Mouse (Mus musculus) urinary bladder, adult 2 months (tissue): ENCODE data around the gene Usp10. TPM values are rescaled to one million over a fixed set of nuclear protein-coding genes. Genes with fewer than 3 reads are reported as not detected.

ENCODE experiments used
- DNase-seq: peaks from one replicate; pipeline ENCODE4 v3.0.0; 2022; ENCODE audit warnings: low spot score
- polyA plus RNA-seq: library from polyadenylated mRNA; depleted of rRNA; stranded (reverse); fragments of >200 nt; gene quantifications from 2 replicates; pipeline ENCODE4 v1.2.3, GENCODE M21; 2012; rRNA removed

The Usp10 gene
- polyA plus RNA-seq, result 56.0 and 86.9 TPM in 2 replicates

DNA sequence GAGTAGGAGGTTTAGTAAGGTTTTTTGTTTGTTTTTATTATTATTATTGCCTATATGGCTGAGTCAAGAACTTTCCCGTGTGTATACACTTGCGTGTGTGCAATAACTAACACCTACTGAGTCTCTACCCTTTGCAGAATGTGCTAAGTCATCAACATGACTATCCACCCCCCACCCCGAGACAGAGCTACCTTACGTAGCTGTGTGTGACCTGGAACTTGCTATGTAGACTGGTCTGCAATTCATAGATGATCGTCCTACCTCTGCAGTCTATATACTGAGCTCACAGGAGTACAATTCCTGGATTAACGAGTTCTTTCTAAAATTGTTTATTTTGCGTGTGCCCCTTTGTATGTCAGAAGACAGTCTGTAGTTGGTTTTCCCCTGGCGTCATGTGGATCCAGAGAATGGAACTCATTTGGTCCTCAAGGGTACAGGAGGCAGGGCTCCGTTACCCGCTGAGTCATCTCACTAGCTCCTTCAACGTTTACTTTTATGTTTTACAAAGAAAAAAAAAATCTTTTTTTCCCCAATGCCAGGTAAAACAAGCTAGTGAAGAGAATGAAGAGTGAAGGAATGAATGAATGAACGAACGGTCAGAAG is at the start of gene Usp10:
Gene Usp10 (plus strand): TSS at position 417 of the 603 bp plus-strand sequence.
- no peak for DNase-seq

DNA sequence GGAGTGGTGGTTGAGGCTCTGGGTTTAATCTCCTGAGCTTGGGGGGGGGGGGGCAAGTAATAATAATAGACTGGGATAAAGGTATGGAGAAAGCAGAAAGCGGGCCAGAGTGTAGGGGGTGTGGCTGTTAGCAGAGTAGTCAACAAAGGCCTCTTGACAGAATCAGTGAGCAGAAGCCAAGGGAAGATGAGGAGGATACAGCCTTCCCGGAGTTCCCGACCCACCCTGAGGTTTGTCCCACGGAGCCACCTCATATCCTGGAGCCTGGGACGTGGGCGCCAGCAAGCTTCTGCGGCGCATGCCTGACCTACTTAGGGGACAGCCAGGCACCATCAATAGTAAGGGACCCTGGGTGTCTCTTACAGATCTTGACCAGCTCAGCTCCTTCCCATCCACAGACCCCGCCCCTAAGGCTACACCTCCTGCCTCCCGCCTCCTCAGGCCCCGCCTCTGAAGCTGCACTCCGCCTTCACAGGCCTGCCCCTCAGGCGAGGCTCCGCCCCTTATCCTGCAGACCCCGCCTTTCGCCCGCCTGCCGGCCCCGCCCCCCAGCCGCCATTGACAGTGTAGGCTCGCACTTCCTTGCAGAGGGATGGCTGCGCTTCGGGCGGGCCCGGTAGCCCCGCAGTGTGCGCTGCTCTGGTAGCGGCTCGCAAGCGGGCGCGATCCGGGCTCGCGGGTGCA is 48.3 kb upstream of the Usp10 start, which contains the start of gene Klhl36:
Gene Klhl36 (plus strand): TSS at position 561 of the 684 bp plus-strand sequence.
- DNase-seq, result peak; percentile 89

DNA sequence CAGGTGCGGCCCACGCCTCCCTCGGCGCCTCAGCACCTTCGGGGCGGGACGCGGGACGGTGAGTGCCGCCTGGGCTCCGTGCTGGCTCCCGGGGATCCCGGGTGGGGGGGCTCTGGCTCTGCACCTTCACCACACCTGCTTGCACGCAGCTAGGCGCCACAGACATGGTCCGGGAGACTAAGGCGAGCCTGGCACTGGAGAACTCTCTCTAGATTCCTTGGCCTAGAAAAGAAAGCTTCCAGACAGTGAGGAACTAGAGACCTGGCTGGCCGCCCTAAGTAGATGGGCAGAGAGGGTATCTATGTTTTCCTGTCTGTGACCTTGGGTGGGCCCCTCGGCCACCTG is 47.8 kb upstream of the Usp10 start:
- DNase-seq, result no peak

DNA sequence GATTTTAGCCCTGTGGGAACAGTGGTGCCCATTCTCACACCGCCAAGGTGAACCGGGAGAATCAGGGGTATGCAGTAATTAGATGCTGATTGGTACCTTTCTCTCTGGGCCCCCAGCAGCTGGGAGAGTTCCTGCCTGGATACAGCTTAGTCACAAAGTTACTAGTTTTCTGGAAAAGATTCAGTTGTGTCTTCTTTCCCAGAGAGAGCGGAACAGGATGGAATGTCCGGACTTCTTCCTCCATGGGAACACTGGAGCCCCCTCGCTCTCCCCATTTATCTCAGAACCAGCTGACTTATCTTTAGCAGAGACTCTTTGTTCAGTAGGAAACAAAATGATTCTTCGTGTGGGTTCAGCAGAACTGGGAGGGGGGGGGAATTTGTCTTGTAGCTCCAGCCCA is 47.4 kb upstream of the Usp10 start:
- DNase-seq, result no peak

DNA sequence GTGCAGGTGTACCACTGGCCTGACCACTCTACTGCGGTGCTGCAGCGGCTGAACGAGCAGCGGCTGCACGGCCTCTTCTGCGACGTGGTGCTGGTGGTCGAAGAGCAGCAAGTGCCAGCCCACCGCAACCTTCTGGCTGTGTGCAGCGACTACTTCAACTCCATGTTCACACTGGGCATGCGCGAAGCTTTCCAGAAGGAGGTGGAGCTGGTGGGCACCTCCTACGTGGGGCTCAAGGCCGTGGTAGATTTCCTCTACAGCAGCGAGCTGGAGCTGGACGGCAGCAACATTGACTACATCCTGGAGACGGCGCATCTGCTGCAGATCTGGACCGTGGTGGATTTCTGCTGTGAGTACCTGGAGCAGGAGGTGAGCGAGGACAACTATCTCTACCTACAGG is 40.5 kb upstream of the Usp10 start:
- DNase-seq, result no peak

DNA sequence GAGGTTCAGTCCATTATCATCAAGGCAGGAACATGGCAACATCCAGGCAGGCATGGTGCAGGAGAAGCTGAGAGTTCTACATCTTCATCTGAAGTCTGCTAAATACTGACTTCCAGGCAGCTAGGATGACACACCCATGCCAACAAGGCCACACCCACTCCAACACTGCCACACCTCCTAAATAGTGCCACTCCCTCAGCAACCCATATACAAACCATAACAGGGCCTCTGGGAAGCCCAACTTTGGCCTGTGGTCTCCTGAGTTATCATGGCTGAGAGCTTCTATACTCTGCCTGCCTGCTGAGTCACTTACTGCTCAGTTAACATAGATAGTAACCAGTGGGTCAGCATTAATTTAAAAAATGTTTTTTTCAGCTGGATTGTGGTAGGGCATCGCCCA is 37.0 kb upstream of the Usp10 start:
- DNase-seq, result no peak

DNA sequence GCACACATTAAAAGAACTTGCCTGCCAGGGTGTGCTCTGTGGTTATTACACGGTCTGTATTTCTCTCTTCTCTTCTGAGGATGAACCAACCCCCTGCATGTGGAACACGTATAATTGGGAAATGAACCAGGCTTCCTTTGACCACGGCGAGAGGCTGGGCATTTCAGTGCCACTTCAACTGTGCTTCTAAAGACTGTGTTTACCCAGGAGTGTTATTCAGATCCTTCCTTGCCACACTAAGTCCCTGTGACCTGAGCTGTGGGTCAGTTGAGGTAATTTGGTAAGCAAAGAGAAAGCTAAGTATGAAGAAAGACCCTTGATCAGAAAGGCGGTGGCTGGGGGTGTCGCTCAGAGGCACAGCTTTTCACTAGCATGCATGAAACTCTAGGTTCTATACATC is 28.9 kb upstream of the Usp10 start:
- DNase-seq, result no peak

DNA sequence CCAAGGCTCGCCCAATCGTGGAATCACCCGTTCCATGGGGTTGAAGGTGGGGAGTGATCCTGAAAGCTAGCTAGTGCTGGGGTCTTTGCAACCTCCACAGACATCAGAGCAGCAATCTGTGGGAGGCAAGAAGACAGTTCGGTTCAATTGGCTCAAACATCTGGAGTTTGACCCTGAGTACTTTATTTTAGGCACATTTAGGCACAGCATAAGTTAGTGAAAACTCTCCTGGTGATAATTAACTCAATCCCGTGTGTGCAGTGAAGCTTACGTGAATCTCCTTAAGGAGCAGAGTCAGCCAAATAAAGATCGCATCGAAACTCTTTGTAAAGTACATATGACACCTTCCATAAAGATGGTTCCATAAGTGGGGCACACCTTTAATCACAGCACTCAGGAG is 28.2 kb upstream of the Usp10 start:
- DNase-seq, result no peak

DNA sequence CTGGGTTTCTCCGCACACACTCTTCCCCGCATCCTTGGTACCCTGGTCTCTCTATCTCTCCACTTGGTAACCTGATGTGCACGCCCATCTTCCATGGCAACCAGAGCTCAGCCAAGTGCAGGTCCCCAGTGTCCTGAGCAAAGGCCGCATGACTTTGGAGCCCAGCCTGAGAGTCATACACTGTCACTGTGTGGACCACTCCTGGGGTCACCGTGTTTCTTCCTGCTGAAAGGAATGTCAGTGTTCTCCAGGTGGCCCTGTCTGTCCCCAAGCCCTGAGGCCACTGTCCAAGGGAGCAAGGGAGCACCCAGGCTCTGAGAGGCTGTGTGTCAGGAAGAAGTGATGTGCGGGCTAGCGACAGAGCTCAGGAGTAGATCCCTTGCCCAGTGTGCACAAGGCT is 26.9 kb upstream of the Usp10 start:
- DNase-seq, result no peak

DNA sequence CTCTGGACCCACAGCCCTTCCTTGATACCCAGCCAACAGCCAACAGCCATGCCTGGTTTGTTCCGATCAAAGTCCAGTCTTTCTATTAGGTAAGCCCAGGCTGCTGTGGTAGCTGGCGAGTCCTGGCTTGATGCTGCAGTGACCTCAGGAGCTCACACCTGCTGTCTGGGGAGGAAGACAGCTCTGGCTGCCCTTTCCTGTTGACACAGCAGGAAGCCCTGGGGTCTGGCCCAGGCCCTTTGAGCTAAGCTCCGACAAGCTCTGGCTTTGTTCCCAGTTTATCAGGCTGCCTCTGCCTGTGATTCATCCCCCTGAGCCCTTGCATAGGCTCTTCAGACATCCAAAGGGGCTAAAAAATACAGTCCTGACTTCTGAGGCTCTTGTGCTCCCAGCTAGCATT is 24.5 kb upstream of the Usp10 start:
- DNase-seq, result no peak

DNA sequence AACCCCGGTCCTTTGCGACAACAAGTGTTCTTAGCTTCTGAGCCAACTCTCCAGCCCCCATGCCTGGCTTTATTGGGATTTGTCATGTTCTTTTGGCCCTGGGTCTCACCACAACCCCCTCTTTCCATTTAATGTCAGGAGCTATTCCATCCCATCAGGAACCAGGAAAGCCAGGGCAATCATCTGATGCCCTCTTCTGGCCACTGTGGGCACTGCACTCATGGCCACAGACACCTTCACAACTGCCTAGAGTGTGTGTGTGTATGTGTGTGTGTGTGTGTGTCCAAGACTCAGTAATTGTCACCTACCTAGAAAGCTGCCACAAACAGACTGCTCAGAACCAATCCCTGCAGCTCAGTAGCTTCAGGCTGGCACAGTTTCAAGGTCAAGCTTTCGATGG is 23.0 kb upstream of the Usp10 start:
- no peak for DNase-seq

DNA sequence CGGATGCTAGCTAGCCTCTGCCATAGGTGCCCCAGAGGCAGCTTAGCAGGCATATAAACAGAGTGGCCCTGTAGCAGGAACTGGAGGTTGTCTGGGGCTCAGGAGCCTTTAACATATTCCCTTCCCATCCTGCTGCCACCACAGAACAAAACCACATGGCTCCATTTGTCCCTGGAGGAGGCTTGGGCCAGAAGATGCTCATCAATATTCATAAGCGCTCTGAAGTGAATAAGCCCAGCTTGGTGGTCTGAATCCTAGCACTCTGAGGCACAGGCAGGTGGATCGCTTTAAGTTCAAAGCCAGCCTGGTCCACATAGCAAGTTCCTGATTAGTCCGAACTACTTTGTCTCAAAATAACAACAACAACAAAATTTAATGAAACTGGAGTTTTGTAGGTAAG is 22.1 kb upstream of the Usp10 start:
- DNase-seq, result no peak

DNA sequence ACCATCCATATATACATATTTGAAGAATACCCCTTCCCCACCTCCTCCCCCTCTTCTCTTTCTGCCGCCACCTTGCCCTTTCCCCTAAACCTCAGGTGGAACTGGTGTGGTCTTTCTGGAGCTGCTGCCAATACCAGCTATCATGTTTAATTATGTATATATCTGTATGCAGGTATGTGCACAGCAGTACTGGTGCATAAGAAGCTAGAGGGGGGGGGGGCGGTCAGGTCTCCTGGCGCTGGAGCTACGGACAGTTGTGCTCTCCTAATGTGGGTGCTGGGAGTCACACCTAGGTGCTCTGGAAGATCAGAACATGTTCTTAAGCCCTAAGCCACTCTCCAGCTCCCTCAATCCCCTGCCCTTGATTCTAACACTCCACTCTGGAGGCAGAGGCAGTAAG is 13.1 kb upstream of the Usp10 start:
- no peak for DNase-seq

DNA sequence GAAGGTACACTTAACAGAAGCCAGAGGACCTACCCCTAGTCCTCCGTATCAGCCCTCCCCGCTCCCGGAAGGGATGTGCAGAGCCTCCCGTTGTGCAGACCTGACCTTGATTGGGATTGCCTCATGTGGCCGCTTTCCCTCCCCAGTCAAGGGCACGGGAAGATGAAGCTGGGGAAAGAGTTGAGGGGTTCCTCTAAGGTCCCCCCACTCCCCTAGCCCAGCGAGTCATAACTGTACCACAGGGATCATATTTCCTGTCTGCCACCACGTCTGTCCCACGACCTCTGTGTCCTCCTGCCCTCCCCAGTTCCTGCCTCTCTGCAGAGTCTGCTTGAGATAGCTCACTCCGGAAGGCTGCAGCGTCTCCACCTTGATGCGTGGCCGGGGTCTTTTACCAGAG is 12.2 kb upstream of the Usp10 start:
- DNase-seq, result no peak

DNA sequence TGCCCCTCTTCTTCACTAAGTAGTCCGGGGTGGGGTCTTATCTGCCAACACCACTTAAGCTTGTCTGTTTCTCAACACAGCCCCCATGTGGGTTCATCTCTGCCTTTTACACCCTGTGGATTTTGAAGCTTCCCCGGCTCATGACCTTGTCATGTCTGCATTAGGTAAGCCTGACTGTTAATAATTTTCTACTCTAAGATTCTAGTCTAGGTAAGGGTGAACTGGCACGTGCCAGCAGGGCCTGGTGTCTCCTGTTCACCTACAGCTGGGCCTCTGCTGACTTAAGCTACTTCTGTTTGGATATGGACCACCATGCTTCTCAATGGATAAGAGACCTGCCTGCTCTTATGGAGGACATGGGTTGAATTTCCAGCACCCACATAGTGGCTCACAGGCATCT is 8.8 kb upstream of the Usp10 start:
- DNase-seq, result no peak

DNA sequence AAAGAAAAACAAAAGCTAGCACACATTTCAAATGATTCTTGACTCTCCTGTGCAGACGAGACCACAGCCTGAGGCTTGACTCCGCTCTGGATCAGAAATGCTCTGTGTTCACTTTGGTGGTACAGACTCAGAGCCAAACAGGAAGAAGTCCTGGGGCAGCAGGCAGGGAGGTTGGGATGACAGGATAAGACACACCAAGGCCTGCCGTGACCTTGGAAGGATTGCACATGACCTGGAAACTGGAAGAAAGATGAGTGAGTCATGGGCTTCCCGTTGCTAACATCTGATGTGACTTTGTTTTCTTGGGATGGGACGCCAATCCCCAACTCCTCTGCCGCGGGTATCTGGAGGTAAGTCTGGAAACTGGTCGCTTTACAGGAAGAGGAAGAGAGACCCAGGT is 8.2 kb upstream of the Usp10 start:
- no peak for DNase-seq

DNA sequence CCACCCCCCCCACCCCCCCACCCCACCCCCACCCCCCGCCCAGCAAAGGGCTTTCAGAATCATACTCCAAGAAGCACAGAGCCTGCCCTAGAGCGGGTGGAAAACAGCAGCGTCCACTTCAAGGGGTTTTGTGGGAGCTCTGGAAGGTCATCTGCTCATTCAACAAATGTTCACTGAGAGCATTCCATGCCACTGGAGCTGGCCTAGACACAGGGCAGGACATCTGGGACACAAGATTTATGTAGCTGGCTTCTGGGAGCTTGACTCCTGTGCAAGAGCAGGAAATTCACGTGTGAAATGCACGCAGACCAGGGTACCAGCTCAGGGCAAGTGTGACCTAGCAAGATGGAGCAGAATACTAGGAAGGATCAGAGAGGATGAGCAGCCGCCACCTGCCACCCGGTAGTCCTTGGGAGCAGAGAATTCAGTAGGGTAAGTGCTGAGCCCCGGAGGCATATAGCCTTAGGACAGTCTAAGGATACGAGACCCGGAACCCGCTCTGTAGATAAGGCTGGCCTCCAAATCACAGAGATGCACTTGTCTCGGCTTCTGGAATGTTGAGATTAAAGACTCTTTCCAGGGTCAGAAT is 5.7 kb upstream of the Usp10 start:
- no peak for DNase-seq

DNA sequence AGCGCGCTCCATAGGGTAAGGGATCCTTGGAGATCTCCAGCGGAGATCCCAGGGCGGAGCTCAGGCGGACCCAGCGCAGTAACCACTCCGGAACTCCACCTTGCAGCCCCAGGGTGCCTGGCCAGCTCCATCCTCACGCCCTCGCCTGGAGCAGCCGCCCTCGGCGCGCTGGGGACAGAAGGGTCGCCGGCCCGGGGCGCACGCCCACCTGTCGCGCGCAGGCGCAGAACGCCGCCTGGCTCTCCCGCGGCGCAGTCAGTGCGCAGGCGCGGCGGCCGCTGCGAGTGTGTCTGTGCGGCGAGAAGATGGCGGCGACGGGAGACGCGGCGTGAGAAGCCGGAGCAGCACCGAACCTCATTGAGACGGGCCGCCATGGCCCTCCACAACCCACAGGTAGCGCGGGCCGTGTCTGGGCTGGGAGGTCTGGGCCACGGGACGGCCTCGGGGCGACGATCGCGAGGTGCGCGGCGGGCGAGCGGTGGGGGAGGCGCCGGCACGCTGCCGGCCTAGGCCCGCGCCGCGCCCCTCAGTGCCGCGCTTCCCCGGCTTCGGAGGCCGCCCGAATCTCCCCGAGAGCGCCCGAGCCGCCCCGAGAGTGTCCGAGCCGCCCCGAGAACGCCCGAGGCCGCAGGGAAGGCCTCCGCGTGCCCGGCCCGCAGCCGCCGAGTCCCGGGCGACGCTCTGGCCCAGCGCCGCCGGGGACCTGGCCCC is 542 bp downstream of the Usp10 start, which contains the start of gene Gm20388:
Gene Gm20388 (plus strand): TSS at position 295 of the 711 bp plus-strand sequence.
- DNase-seq, result peak; percentile 92

DNA sequence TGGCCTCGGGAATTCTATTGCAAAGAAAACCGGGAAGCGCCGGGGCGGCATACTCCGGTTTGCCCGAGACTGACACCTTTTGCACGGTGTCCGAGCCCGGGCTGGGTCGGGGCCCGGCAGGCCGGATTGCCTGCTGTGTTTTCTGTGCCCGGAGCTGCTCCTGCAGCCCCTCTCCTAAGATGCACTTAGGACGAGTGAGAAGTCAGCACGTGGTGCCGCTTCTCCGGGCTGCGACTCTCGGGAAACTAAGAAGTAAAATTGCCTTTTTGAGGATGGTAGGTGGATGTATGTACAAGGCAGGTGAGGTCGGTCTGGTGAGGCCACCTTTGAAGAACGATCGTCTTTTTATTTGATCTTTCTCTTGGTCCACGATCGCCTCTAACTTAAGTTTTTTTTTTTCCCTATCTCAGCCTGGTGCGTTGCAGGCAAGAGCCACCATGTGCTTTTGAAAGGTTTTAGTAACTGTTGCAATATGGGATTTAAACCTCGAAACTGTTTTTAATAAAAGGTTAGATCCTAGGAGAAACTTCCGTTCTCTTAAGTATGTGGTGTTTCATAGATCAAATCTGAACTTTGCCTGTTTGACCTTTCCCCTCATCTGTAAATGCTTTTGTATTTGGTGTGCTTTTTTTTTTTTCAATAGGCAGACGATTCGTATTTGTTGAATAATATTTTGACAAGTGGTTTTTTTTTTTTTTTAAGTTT is 1.2 kb downstream of the Usp10 start:
- DNase-seq, result no peak

DNA sequence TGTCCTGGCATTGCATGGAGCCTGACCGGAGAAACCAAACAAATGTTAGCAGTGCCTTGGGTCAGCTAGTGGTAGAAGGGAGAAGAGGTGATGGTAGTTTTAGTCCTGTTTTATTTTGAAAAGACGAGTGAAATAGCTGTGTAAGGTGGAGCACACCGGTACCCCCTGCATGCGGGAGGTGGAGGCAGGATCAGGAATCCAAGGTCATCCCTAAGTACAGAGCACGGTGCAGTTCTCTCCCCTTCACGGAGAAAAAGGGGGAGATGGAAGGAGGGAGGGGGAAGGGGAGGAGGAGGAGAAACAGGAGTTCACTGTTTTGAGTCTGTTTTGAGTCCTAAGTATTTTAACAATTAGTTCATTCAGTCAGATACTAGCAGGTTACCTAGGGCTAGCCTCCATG is 2.5 kb downstream of the Usp10 start:
- DNase-seq, result no peak

DNA sequence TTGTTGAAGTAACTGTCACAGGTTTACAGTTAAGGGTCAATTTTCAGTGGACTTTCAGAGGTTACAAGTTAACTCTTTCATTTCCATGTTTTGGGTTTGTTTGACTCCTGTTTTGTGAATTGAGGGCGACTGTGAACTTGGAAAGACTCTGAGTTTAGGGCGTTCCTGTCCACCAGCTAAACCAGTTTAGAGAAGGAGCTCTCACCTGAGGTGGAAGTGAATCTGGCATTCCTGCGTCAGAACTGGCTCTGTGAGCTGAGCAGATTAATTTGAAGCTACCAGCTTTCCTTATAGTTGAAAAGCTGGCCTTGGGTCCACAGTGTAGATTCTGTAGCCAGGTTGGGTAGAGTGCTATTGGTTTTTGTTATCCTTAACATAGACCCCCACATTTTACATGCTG is 3.0 kb downstream of the Usp10 start:
- DNase-seq, result no peak

DNA sequence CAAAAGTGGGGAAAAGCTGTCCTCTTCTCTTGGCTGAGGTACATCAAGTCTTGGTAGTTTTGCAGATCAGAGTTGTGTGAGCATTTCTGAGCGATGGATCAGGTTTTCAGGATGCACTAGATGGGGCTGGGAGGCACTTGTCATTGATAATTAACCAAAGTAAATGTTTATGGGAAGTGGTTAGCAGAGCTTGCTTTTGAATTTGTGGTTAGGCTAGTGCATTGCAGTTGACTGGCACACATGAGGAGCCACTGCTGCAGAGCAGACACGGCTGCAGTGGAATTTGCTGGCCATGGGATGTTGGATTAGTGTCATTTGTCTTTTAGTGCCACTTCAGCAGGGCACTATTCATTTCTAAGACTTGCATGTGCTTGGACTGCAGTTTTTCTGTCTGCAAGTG is 4.0 kb downstream of the Usp10 start:
- no peak for DNase-seq
